Mouse (Mus musculus) kidney, postnatal 4 days (tissue): ENCODE data around the gene Rnf121.
A peak's percentile ranks its signal among the peaks of the same experiment; 100 is the strongest.

Experiments
- DNase-seq, 2 experiments: peaks; one replicate each; pipeline ENCODE4 v3.0.0; 2021; ENCODE audit warnings: mixed read lengths in 2 of 2

Rnf121 gene

DNA sequence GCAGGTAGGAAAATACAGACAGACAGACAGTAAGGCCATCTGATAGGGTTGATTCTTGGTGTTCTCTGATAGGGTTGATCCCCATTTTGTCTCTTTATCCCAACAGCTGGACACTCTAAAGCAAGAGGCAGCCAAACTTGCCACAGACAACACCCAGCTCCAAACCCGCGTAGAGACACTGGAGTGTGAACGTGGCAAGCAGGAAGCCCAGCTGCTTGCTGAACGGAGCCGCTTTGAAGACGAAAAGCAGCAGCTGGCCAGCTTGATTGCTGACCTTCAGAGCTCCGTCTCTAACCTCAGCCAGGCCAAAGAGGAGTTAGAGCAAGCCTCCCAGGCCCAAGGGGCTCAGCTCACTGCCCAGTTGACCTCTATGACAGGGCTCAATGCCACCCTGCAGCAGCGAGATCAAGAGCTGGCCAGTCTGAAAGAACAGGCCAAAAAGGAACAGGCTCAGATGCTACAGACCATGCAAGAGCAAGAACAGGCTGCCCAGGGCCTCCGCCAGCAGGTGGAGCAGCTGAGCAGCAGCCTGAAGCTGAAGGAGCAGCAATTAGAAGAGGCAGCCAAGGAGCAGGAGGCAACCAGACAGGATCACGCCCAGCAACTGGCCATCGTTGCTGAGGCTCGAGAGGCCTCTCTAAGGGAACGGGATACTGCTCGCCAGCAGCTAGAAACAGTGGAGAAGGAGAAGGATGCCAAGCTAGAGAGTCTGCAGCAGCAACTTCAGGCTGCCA lies 66.9 kb downstream of the Rnf121 start:
- peak; percentile 91 to 93 for DNase-seq

DNA sequence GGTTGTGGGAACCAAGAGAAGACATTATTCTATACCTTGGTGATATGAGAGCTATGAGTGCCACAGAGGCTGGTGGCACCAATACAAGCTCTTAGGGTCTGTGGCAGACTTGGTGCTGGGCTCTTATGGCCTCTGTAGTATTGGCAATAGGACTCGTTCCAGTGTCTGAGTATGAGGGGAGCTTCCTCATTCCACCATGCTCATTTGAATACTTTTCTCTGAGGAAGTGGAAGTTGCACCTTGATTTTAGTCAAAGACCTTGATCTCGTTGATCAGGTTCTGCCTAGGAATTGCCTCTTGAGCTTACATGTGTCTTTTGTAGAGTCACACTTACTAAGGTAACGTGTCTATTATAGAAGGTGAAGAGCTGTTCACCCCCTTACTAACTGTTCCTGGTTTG lies 71.0 kb downstream of the Rnf121 start:
- no peak for DNase-seq

DNA sequence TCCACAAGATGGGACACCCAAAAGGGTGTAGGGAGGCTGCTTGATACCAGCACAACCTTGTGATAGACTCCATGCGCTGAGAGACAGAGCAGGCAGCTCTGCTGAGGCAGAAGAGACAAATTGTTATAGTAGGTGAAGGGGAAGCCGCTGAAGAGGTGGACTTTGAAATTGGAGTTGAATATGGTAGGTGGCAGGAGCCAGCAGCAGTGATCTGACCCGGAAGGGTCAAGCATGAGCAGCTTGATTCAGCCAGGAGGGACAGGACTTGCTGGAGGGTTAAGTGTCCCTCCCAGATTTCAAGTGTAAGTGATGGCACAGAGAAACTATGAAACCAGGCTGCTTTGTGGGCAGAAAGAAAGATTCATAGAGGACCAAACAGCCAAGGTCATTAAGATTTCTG lies 80.2 kb downstream of the Rnf121 start:
- peak in 1 of 2 experiments; percentile 5 for DNase-seq

DNA sequence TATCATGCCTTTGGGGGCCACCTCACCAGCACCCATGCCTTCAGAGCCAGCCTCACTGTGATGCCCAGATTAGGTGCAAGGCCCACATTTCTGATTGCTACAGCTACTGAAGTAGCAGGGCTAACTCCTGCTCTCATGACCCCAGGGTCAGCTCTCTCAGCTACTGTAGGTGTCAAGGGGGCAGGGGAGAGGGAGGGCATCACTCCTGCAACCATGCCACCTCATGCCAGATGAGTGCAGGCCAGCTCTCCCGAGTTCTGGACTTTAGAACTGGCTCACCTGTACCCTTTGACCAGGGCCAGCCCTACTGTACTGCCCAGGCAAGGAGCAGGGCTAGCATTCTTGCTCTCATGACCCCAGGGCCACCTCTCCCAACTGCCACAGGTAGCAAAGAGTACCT lies 82.5 kb downstream of the Rnf121 start:
- DNase-seq = peak in 1 of 2 experiments; percentile 4

DNA sequence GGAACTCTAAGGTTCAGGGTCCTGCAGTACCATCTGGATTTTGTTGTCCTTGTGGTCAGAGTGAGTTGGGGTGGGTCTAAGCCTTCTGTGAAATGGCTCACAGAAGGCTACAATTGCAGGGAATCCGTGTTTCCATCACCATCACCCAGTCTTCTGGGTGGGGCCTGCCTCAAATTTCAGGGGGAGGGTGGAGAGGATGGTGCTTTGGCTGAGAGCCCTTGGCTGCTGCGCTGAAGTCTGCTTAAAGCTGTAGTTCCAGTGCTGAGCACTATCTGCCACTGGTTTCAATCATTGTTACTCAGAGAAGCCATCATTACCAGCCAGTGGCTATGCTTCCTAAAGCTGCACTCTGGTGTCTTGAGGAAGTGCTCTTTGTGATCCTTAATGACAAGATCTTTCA lies 90.8 kb downstream of the Rnf121 start:
- DNase-seq = peak; percentile 36 to 48

DNA sequence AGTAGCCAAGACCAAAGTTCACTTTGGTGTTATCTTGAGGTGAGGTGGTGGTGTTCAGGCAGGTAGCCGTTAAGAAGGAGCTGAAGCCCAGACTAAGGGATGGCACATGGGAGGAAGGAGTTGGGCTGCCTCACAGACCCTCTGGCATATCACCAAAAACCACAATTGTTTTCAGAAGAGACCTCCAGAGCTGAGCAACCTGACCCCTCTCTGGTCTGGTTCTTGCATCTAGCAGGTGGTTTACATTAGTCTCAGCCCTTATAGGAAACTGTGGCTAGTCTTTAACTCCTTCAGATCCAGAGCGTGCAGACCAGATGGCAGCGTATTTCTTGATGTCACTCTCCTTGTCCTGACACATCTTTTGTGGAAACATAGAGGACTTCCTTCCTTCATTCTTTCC lies 91.5 kb downstream of the Rnf121 start:
- DNase-seq = no peak

DNA sequence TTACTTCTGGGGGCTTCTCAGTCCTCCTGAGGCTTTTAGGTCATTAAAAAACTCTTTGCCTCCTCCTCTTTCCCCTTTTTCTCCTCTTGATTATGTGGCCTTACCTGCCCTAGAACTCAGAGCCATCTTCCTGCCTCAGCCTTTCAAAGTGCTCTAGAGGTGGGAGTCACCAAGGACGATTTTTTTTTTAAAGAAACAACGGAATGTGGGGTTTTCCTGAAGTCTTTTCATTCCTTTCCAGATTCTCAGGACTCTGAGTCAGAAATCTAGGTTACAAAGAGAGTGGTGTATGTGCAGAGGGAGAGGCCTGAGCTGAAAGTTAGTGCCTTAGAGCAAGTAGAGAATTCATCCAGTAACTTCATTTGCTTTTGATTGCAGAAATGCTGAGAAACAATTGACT lies 93.5 kb downstream of the Rnf121 start:
- DNase-seq = no peak

DNA sequence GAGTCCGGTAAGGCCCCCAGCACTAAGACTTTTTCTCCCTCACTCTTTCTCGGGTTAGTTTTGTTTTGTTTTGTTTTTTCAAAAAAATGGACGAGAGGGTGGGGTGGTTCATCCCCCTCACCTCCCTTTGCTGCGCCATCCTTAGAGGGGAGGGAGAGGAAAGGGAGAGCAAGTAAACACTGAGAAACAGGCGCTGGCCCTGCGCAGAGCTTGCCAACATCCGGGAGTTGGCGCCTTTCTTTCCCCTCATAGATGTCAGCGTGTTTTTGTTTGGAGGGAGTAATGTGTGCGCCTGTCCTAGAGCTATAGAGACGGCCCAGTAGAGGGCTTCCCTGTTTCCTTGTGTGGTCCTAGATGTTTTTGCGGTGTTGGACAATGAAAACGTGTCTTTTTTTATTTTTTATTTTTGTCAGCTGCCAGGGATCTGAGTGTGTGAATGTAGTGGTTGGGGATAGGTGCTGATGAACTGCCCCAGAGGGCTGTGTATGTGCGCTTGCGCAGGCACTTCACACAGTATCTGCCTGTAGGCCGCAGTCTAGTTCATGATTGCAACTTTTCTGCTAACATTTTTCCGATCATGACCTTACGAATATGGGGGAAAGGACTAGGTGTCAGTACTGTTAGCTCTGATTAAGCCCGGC lies 94.3 kb downstream of the Rnf121 start:
- peak; percentile 78 to 88 for DNase-seq

DNA sequence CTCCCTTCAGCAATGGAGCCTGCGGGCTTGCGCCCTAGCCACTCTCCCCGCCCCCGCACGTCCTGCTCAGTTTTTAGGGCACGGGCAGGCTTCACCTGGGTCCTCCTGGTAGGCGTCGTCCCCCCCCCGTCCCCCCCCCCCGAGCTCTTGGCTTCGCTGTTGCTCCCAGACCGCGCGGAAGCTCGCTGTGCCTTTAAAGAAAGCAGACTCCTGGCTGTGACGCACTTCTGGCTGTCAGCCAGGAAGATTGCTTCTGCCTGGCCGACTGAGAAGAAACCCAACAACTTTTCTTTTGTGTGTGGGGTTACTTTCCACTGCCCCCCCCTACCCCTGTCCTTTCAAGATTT lies 94.9 kb downstream of the Rnf121 start:
- DNase-seq = peak; percentile 96 to 97

DNA sequence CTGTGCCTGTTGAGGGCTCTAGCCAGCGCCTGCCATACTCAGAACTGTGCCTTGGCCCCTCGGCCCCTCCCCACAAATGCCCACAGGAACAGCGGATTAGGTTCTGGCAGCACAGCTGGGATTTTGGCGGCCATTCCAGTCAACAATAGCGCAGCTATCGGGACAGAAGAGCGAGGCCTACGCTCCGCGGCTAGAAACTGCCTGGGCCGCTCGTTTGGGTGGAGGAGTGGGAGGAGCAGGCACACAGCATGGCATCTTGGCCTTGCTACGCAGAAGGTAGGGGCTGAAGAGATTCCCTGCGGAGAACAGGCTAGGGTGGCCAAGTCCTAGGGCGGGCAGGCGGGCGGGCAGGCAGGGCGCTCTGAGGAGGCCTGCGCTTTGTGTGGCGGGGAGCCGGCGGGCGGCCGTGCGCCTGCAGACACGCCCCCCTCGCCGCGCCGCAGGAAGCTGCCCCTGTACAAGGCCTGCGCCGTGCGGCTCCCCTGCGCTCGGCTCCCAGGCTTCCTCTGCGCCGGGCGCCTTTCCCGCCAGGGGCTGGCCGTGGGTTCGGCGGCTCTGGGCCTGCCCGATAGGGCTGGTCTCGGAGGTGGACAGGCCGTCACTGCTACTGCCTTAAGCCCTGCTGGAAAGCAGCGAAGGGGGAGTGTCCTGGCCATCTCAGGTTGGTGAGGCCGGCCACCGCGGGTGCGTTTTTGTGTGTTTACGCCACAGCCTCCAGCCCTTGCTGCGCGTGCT lies 95.4 kb downstream of the Rnf121 start:
- peak; percentile 89 to 95 for DNase-seq
